Mouse (Mus musculus) G1E-ER4 (cell line): ENCODE measurements around the gene Gm765. TPM values are rescaled to one million over a fixed set of nuclear protein-coding genes. Genes with fewer than 3 reads are reported as not detected.

Source experiments
- GATA1 ChIP-seq: IDR thresholded peaks from one replicate; pipeline ENCODE4 v1.8.0; 2012; ENCODE audit warnings: low read length, inconsistent platforms
- polyA plus RNA-seq: library from polyadenylated mRNA; stranded (reverse); fragments of >175 nt; gene quantifications from 2 replicates; pipeline ENCODE4 v1.2.3, GENCODE M21; 2012

Gene Gm765
- polyA plus RNA-seq, result not detected in 2 replicates

- no peak for TF ChIP-seq GATA1
These were observed at the start of gene Gm765 for GRCm38 (mm10) chr6:98342654-98343053. Gm765 (minus strand) TSS chr6:98342754.

GRCm38 (mm10) chr6:98385487-98385886, 42.9 kb upstream of the Gm765 start:
- TF ChIP-seq GATA1, result no peak

- no peak for TF ChIP-seq GATA1
These were observed 41.9 kb upstream of the Gm765 start for GRCm38 (mm10) chr6:98384431-98384830.

GRCm38 (mm10) chr6:98383411-98383810, 40.9 kb upstream of the Gm765 start:
- TF ChIP-seq GATA1, result no peak

- TF ChIP-seq GATA1, result no peak
These were observed 23.6 kb upstream of the Gm765 start for GRCm38 (mm10) chr6:98366199-98366598.

GRCm38 (mm10) chr6:98355271-98355670, 12.7 kb upstream of the Gm765 start:
- TF ChIP-seq GATA1, result no peak

- no peak for TF ChIP-seq GATA1
These were observed 10.7 kb upstream of the Gm765 start for GRCm38 (mm10) chr6:98353285-98353684.

- no peak for TF ChIP-seq GATA1
These were observed 9.8 kb downstream of the Gm765 start for GRCm38 (mm10) chr6:98332714-98333113.

- TF ChIP-seq GATA1, result no peak
These were observed 30.9 kb downstream of the Gm765 start for GRCm38 (mm10) chr6:98311659-98312058.

- no peak for TF ChIP-seq GATA1
These were observed 34.9 kb downstream of the Gm765 start for GRCm38 (mm10) chr6:98307647-98308046.

- no peak for TF ChIP-seq GATA1
These were observed 35.4 kb downstream of the Gm765 start for GRCm38 (mm10) chr6:98307159-98307558.

- no peak for TF ChIP-seq GATA1
These were observed 50.5 kb downstream of the Gm765 start for GRCm38 (mm10) chr6:98292064-98292463.

GRCm38 (mm10) chr6:98288316-98288715, 54.2 kb downstream of the Gm765 start:
- TF ChIP-seq GATA1, result no peak

GRCm38 (mm10) chr6:98287521-98287920, 55.0 kb downstream of the Gm765 start:
- no peak for TF ChIP-seq GATA1

GRCm38 (mm10) chr6:98285190-98285589, 57.4 kb downstream of the Gm765 start:
- TF ChIP-seq GATA1, result no peak

GRCm38 (mm10) chr6:98282791-98283190, 59.8 kb downstream of the Gm765 start:
- no peak for TF ChIP-seq GATA1

- no peak for TF ChIP-seq GATA1
These were observed 71.0 kb downstream of the Gm765 start for GRCm38 (mm10) chr6:98271553-98271952.

GRCm38 (mm10) chr6:98262961-98263360, 79.6 kb downstream of the Gm765 start:
- no peak for TF ChIP-seq GATA1
